12 mouse cellular contexts compared by ENCODE assay signal in genomic region chr6:96437814-96438213, GRCm38 (mm10).
"Had no signal": no experiment of that assay in that cellular context is flagged by ENCODE, and none has a peak within 500 bp of the region (broad histone marks: within the 10 kb centered on the region; RNA-seq: fewer than 3 reads in every experiment).

No protein-coding gene starts in this region.

- H3K9me3 ChIP-seq: intestine, embryonic 15.5 days; midbrain, embryonic 10.5 days; neural tube, embryonic 12.5 days; stomach, embryonic 15.5 days had no signal

- H3K4me1 ChIP-seq: intestine, embryonic 15.5 days; midbrain, embryonic 10.5 days; neural tube, embryonic 12.5 days; stomach, embryonic 15.5 days had no signal

- ATAC-seq: intestine, embryonic 15.5 days had no signal

- H3K4me2 ChIP-seq: intestine, embryonic 15.5 days; neural tube, embryonic 12.5 days; stomach, embryonic 15.5 days had no signal

- H3K9ac ChIP-seq: intestine, embryonic 15.5 days; liver, embryonic 14.5 days; neural tube, embryonic 12.5 days; stomach, embryonic 15.5 days had no signal

- H3K4me3 ChIP-seq: intestine, embryonic 15.5 days; midbrain, embryonic 10.5 days; myocyte; neural tube, embryonic 12.5 days; stomach, embryonic 15.5 days had no signal

- H3K36me3 ChIP-seq: intestine, embryonic 15.5 days; midbrain, embryonic 10.5 days; neural tube, embryonic 12.5 days; stomach, embryonic 15.5 days had no signal

- DNase-seq: kidney, adult 8-10 months; lung, adult 18-20 months; midbrain, embryonic 14.5 days; retina, postnatal 1 day; thymus, adult 2 months; thymus, postnatal 25 days had no signal

- H3K27me3 ChIP-seq: intestine, embryonic 15.5 days; neural tube, embryonic 12.5 days; stomach, embryonic 15.5 days had no signal

- H3K27ac ChIP-seq: intestine, embryonic 15.5 days; liver, embryonic 14.5 days; midbrain, embryonic 10.5 days; neural tube, embryonic 12.5 days; stomach, embryonic 15.5 days had no signal
